Mouse (Mus musculus) stomach, embryonic 15.5 days (tissue): ENCODE measurements around the gene Lzts2. TPM values are rescaled to one million over a fixed set of nuclear protein-coding genes. Genes with fewer than 3 reads are reported as not detected.

Experiments
- ATAC-seq: fragments of 200-750 bp; cut with Nextera tagmentation; 2 replicates; pipeline ENCODE4 v1.8.0; 2017; ENCODE audit warnings: low read depth, moderate number of reproducible peaks, moderate TSS enrichment; ENCODE audit not compliant: insufficient read depth, low FRiP score
- H3K27ac ChIP-seq: fragments of 300-500 bp; sonication (generic); 2 replicates; pipeline ENCODE4 v1.5.1; 2015; ENCODE audit warnings: mild to moderate bottlenecking, inconsistent platforms
- H3K27me3 ChIP-seq: fragments of 300-500 bp; sonication (generic); replicated peaks from 2 replicates; pipeline ENCODE4 v1.6.1; 2015; ENCODE audit warnings: inconsistent platforms
- H3K36me3 ChIP-seq: fragments of 300-500 bp; sonication (generic); 2 replicates; pipeline ENCODE4 v1.6.1; 2015; ENCODE audit warnings: inconsistent platforms
- H3K4me1 ChIP-seq: fragments of 300-500 bp; sonication (generic); 2 replicates; pipeline ENCODE4 v1.6.1; 2015; ENCODE audit warnings: inconsistent platforms
- H3K4me2 ChIP-seq: fragments of 300-500 bp; sonication (generic); 2 replicates; pipeline ENCODE4 v1.6.1; 2015; ENCODE audit warnings: mild to moderate bottlenecking, inconsistent platforms
- H3K4me3 ChIP-seq: fragments of 300-500 bp; sonication (generic); replicated peaks from 2 replicates; pipeline ENCODE4 v1.5.1; 2015; ENCODE audit warnings: inconsistent platforms
- H3K9ac ChIP-seq: fragments of 300-500 bp; sonication (generic); 2 replicates; pipeline ENCODE4 v1.6.1; 2015; ENCODE audit warnings: inconsistent platforms
- H3K9me3 ChIP-seq: fragments of 300-500 bp; sonication (generic); 2 replicates; pipeline ENCODE4 v1.6.1; 2016; ENCODE audit warnings: inconsistent platforms
- WGBS: fragments of 180-500 bp; shearing (Covaris S2); methylation state at CpG from one replicate; pipeline ENCODE4 v1.1.7; 2015; 5-methylcytosine and 5-hydroxymethylcytosine counted together
- polyA plus RNA-seq: library from polyadenylated mRNA; unstranded; fragments of >200 nt; fragmentation: Nextera tagmentation; extraction: Ambion mirVana; gene quantifications from 2 replicates; pipeline ENCODE4 v1.2.1, GENCODE M21; 2015

The Lzts2 gene
- 65.5 and 69.9 TPM in 2 replicates for polyA plus RNA-seq

- H3K9me3 ChIP-seq, result no peaks in the 10 kb centered on the region
- 7% methylated on average over 10 of the region's 10 CpGs for WGBS
- peaks cover 13% of the 10 kb centered on the region; the same call in 1 of the 2 replicates for H3K36me3 ChIP-seq
- peak within 1 kb of the TSS; percentile 100 for H3K27ac ChIP-seq
- ATAC-seq, result peak; percentile 62
- peak within 1 kb of the TSS; percentile 59 for H3K4me3 ChIP-seq
- peaks cover 32% of the 10 kb centered on the region for H3K4me1 ChIP-seq
- H3K27me3 ChIP-seq, result no peaks in the 10 kb centered on the region
- H3K9ac ChIP-seq, result peak within 1 kb of the TSS; percentile 40; the same call in 1 of the 2 replicates
- peak within 1 kb of the TSS; percentile 95 for H3K4me2 ChIP-seq
These were observed at the start of gene Lzts2 for GRCm38 (mm10) chr19:45014335-45014971. Gene Lzts2, plus strand, starts transcription at chr19:45014414.

- H3K4me2 ChIP-seq, result no peak overlapping the region
- H3K4me1 ChIP-seq, result no peaks in the 10 kb centered on the region
- H3K27ac ChIP-seq, result no peak overlapping the region
- no peaks in the 10 kb centered on the region for H3K9me3 ChIP-seq
- WGBS, result 95% methylated on average over 1 of the region's 1 CpGs
- H3K4me3 ChIP-seq, result no peak overlapping the region
- H3K36me3 ChIP-seq, result peaks cover 51% of the 10 kb centered on the region
- H3K27me3 ChIP-seq, result no peaks in the 10 kb centered on the region
- ATAC-seq, result no peak
- no peak overlapping the region for H3K9ac ChIP-seq
These were observed 48.2 kb upstream of the Lzts2 start for GRCm38 (mm10) chr19:44965978-44966377.

- 84% methylated on average over 3 of the region's 3 CpGs for WGBS
- Histone ChIP-seq H3K27me3 (no peaks in the 10 kb centered on the region), H3K27ac (no peak overlapping the region), H3K4me3 (no peak overlapping the region), H3K36me3 (peaks cover 63% of the 10 kb centered on the region), H3K9ac (no peak overlapping the region), H3K4me2 (no peak overlapping the region), H3K9me3 (no peaks in the 10 kb centered on the region), H3K4me1 (no peaks in the 10 kb centered on the region)
- no peak for ATAC-seq
These were observed 45.9 kb upstream of the Lzts2 start for GRCm38 (mm10) chr19:44968329-44968728.

GRCm38 (mm10) chr19:44976636-44977035, 37.6 kb upstream of the Lzts2 start:
- peaks cover 70% of the 10 kb centered on the region for H3K36me3 ChIP-seq
- 72% methylated on average over 6 of the region's 6 CpGs for WGBS

GRCm38 (mm10) chr19:44977148-44977547, 37.1 kb upstream of the Lzts2 start:
- H3K4me2 ChIP-seq, result no peak overlapping the region
- no peak overlapping the region for H3K9ac ChIP-seq
- no peaks in the 10 kb centered on the region for H3K9me3 ChIP-seq
- no peak overlapping the region for H3K27ac ChIP-seq
- no peaks in the 10 kb centered on the region for H3K27me3 ChIP-seq
- H3K36me3 ChIP-seq, result peaks cover 69% of the 10 kb centered on the region
- 88% methylated on average over 6 of the region's 6 CpGs for WGBS
- H3K4me3 ChIP-seq, result no peak overlapping the region
- H3K4me1 ChIP-seq, result no peaks in the 10 kb centered on the region
- ATAC-seq, result no peak

More at GRCm38 (mm10) chr19:44976636-44977035, 37.6 kb upstream of the Lzts2 start:
- no peak overlapping the region for H3K4me2 ChIP-seq
- no peaks in the 10 kb centered on the region for H3K27me3 ChIP-seq
- no peak overlapping the region for H3K4me3 ChIP-seq
- no peak overlapping the region for H3K27ac ChIP-seq
- no peak for ATAC-seq
- no peaks in the 10 kb centered on the region for H3K4me1 ChIP-seq
- H3K9me3 ChIP-seq, result no peaks in the 10 kb centered on the region
- no peak overlapping the region for H3K9ac ChIP-seq

GRCm38 (mm10) chr19:44980787-44981186, 33.4 kb upstream of the Lzts2 start:
- Histone ChIP-seq H3K4me1 (no peaks in the 10 kb centered on the region), H3K27me3 (no peaks in the 10 kb centered on the region), H3K4me3 (no peak overlapping the region), H3K27ac (no peak overlapping the region), H3K9me3 (no peaks in the 10 kb centered on the region), H3K4me2 (no peak overlapping the region), H3K36me3 (peaks cover 38% of the 10 kb centered on the region), H3K9ac (no peak overlapping the region)
- 89% methylated on average over 1 of the region's 2 CpGs for WGBS
- no peak for ATAC-seq

- 67% methylated on average over 7 of the region's 7 CpGs for WGBS
- Histone ChIP-seq H3K36me3 (peaks cover 29% of the 10 kb centered on the region), H3K4me3 (no peak overlapping the region), H3K9ac (no peak overlapping the region), H3K4me2 (no peak overlapping the region), H3K27me3 (no peaks in the 10 kb centered on the region), H3K27ac (peak overlapping the region; percentile 23; the same call in 1 of the 2 replicates), H3K4me1 (no peaks in the 10 kb centered on the region), H3K9me3 (no peaks in the 10 kb centered on the region)
- ATAC-seq, result no peak
These were observed 31.6 kb upstream of the Lzts2 start for GRCm38 (mm10) chr19:44982477-44983115.

GRCm38 (mm10) chr19:44983366-44983765, 30.8 kb upstream of the Lzts2 start:
- Histone ChIP-seq H3K4me1 (no peaks in the 10 kb centered on the region), H3K27me3 (no peaks in the 10 kb centered on the region), H3K27ac (no peak overlapping the region), H3K4me3 (no peak overlapping the region), H3K9ac (no peak overlapping the region), H3K36me3 (peaks cover 21% of the 10 kb centered on the region), H3K9me3 (no peaks in the 10 kb centered on the region), H3K4me2 (no peak overlapping the region)
- ATAC-seq, result no peak
- WGBS, result 88% methylated on average over 6 of the region's 6 CpGs

- 92% methylated on average over 4 of the region's 4 CpGs for WGBS
These were observed 29.8 kb upstream of the Lzts2 start for GRCm38 (mm10) chr19:44984420-44984819.

GRCm38 (mm10) chr19:44985159-44985988, 28.8 kb upstream of the Lzts2 start:
- Histone ChIP-seq H3K9ac (no peak overlapping the region), H3K4me3 (no peak overlapping the region), H3K36me3 (peaks cover 7% of the 10 kb centered on the region; the same call in 1 of the 2 replicates), H3K27ac (peak overlapping the region; percentile 55), H3K4me2 (no peak overlapping the region), H3K27me3 (no peaks in the 10 kb centered on the region), H3K9me3 (no peaks in the 10 kb centered on the region), H3K4me1 (peaks cover 12% of the 10 kb centered on the region)
- ATAC-seq, result no peak
- WGBS, result 40% methylated on average over 5 of the region's 5 CpGs

More at GRCm38 (mm10) chr19:44984420-44984819, 29.8 kb upstream of the Lzts2 start:
- H3K4me1 ChIP-seq, result peaks cover 5% of the 10 kb centered on the region; the same call in 1 of the 2 replicates
- peaks cover 13% of the 10 kb centered on the region for H3K36me3 ChIP-seq
- no peak overlapping the region for H3K9ac ChIP-seq
- H3K27ac ChIP-seq, result no peak overlapping the region
- ATAC-seq, result no peak
- no peaks in the 10 kb centered on the region for H3K9me3 ChIP-seq
- H3K27me3 ChIP-seq, result no peaks in the 10 kb centered on the region
- H3K4me2 ChIP-seq, result no peak overlapping the region
- no peak overlapping the region for H3K4me3 ChIP-seq

GRCm38 (mm10) chr19:44987004-44987403, 27.2 kb upstream of the Lzts2 start:
- H3K9ac ChIP-seq, result no peak overlapping the region
- no peak for ATAC-seq
- H3K4me1 ChIP-seq, result peaks cover 17% of the 10 kb centered on the region
- 68% methylated on average over 6 of the region's 6 CpGs for WGBS
- H3K36me3 ChIP-seq, result no peaks in the 10 kb centered on the region
- H3K4me3 ChIP-seq, result no peak overlapping the region
- H3K27me3 ChIP-seq, result no peaks in the 10 kb centered on the region
- H3K4me2 ChIP-seq, result no peak overlapping the region
- H3K27ac ChIP-seq, result no peak overlapping the region
- no peaks in the 10 kb centered on the region for H3K9me3 ChIP-seq

GRCm38 (mm10) chr19:44987851-44988250, 26.4 kb upstream of the Lzts2 start:
- Histone ChIP-seq H3K4me2 (no peak overlapping the region), H3K27me3 (no peaks in the 10 kb centered on the region), H3K36me3 (no peaks in the 10 kb centered on the region), H3K9ac (no peak overlapping the region), H3K27ac (no peak overlapping the region), H3K9me3 (no peaks in the 10 kb centered on the region), H3K4me1 (peaks cover 17% of the 10 kb centered on the region), H3K4me3 (no peak overlapping the region)
- 54% methylated on average over 6 of the region's 6 CpGs for WGBS
- ATAC-seq, result no peak
